Mouse (Mus musculus): ENCODE measurements around the gene Phf20. TPM values are rescaled to one million over a fixed set of nuclear protein-coding genes. Genes with fewer than 3 reads are reported as not detected.

The Phf20 gene
- polyA plus RNA-seq, 1 experiment from 2014 or later: 112 TPM

DNA sequence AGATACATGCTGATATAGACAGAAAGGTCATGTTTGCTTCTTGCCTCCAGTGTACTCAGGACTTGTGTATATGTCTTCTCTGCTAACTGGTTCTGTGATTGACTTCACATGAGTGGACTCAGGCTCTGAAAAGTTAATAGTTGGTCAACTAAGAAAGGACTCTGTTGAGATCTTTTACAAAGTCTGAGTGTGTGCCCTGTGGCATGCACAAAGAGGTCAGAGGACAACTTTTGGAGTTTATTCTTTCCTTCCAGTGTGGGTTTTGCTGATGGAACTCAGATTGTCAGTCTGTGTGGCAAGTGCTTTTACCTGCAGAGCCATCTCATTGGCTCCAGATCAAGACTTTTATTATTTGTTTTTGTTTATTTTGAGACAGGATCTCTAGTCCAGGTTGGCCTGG lies 54.5 kb downstream of the Phf20 start:
- Histone ChIP-seq H3K4me1 (replicated peaks) (no peaks in the 10 kb centered on the region), H3K4me3 (no peak overlapping the region), H3K36me3 (peaks cover 22% of the 10 kb centered on the region), H3K27ac (replicated peaks) (no peak overlapping the region), H3K9me3 (no peaks in the 10 kb centered on the region), H3K4me2 (no peak overlapping the region), H3K9ac (no peak overlapping the region), H3K27me3 (no peaks in the 10 kb centered on the region)
- no peak for ATAC-seq (ENCODE audit: low FRiP score, low read depth)

GRCm38 (mm10) chr2:156251291-156251690 lies 55.0 kb downstream of the Phf20 start:
- Histone ChIP-seq H3K4me1 (replicated peaks) (no peaks in the 10 kb centered on the region), H3K36me3 (peaks cover 23% of the 10 kb centered on the region), H3K4me3 (no peak overlapping the region), H3K9ac (no peak overlapping the region), H3K27me3 (no peaks in the 10 kb centered on the region), H3K9me3 (no peaks in the 10 kb centered on the region), H3K27ac (replicated peaks) (no peak overlapping the region), H3K4me2 (no peak overlapping the region)
- WGBS: 91% methylated on average over 1 of the region's 1 CpGs
- no peak for ATAC-seq (ENCODE audit: low FRiP score, low read depth)

DNA sequence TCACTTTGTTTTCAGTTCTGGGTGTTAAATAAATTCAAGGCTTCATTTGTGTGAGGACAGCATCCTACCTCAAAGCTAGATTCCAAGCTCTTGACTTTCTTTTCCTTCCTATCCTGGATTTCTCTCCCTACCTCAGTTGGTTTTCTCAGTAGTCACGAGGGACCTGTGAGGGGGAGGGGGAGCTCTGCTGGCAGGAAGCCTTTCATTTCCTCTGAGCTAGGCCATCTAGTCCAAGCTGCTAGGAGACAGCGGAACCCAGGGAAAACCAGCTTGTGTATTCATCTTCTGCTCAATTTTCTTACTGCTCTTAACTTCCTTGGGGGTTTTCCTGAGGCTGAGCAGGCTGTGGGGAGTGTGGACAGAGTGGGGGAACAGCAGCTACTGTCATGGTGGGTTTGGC lies 60.8 kb downstream of the Phf20 start:
- Histone ChIP-seq H3K4me3 (no peak overlapping the region), H3K4me2 (no peak overlapping the region), H3K9ac (no peak overlapping the region), H3K27ac (replicated peaks) (peak overlapping the region; percentile 62), H3K36me3 (peaks cover 33% of the 10 kb centered on the region), H3K9me3 (no peaks in the 10 kb centered on the region), H3K27me3 (no peaks in the 10 kb centered on the region), H3K4me1 (replicated peaks) (peaks cover 9% of the 10 kb centered on the region)
- peak; percentile 30; the same call in 1 of the 2 replicates for ATAC-seq (ENCODE audit: low FRiP score, low read depth)
- 40% methylated on average over 2 of the region's 2 CpGs for WGBS

DNA sequence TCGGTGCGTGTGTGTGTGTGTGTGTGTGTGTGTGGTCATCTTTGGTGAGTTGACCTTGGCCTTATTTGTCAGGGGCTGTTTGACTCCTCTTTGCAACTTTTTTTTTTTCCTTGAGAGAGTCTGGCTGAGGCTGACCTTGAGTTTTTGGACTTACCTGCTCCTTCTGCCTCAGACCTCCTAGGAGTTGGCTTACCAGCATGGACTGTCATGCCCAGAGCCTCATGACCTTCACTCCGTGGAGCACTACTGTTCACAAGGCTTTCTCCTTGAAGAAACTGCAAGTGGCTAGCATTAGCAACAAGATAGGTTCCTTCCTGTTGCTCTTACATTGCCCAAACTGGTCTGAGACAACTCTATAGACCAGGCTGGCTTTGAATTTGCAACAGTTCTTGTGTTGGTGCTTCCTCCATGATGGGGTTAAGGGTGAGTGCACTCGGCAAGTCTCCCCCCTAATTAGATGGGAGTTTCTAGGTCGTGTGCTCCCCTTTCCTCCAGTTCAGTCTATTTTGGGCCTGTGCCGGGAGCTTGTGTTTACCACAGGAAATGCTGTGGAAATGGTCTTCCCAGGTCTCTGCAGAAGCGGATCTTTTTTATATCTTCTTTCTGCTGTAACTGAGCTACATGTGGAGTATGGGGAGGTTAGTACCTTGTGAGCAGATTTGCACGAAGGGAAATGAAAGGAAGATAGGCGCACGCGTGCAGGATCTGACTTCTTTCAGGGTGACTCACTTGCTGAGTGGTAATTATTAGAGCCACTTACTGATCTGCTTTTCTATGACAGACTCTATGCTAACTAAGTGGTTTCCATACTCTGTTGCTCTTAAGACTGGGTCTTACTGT lies 61.9 kb downstream of the Phf20 start:
- Histone ChIP-seq H3K9ac (no peak overlapping the region), H3K4me3 (no peak overlapping the region), H3K4me2 (no peak overlapping the region), H3K4me1 (replicated peaks) (peaks cover 9% of the 10 kb centered on the region), H3K9me3 (no peaks in the 10 kb centered on the region), H3K36me3 (peaks cover 23% of the 10 kb centered on the region), H3K27me3 (no peaks in the 10 kb centered on the region), H3K27ac (replicated peaks) (peak overlapping the region; percentile 62)
- ATAC-seq (ENCODE audit: low FRiP score, low read depth): no peak
- WGBS: 90% methylated on average over 11 of the region's 11 CpGs

GRCm38 (mm10) chr2:156260968-156261367 lies 64.7 kb downstream of the Phf20 start:
- no peak for ATAC-seq (ENCODE audit: low FRiP score, low read depth)
- Histone ChIP-seq H3K9ac (no peak overlapping the region), H3K4me3 (no peak overlapping the region), H3K36me3 (peaks cover 14% of the 10 kb centered on the region; the same call in 1 of the 2 replicates), H3K4me2 (no peak overlapping the region), H3K27ac (replicated peaks) (no peak overlapping the region), H3K27me3 (no peaks in the 10 kb centered on the region), H3K9me3 (no peaks in the 10 kb centered on the region), H3K4me1 (replicated peaks) (peaks cover 9% of the 10 kb centered on the region)
- whole genome bisulfite sequencing: 91% methylated on average over 2 of the region's 2 CpGs

GRCm38 (mm10) chr2:156263204-156263893 lies 67.1 kb downstream of the Phf20 start:
- Histone ChIP-seq H3K27me3 (no peaks in the 10 kb centered on the region), H3K36me3 (peaks cover 11% of the 10 kb centered on the region; the same call in 1 of the 2 replicates), H3K4me1 (replicated peaks) (no peaks in the 10 kb centered on the region), H3K4me3 (no peak overlapping the region), H3K27ac (replicated peaks) (no peak overlapping the region), H3K9ac (no peak overlapping the region), H3K9me3 (no peaks in the 10 kb centered on the region), H3K4me2 (no peak overlapping the region)
- ATAC-seq (ENCODE audit: low FRiP score, low read depth): no peak
- WGBS: 88% methylated on average over 4 of the region's 4 CpGs

DNA sequence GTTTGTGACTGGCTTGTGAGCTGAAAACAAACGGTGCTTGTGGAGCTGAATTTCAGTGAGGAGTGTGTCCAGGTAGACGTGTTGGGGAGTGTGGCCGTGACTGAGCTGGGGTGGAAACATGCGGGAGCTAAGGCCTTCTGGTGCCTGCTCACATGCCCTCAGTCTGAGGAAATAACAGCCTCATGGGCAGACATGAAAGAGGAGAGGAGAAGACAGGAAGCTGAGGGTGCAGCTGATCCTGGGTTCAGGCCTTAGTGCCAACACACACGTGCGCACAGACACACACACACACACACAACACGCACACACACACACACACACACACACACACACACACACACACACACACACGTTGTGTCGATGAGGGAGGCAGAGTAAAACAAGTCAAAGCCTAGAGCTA lies 71.4 kb downstream of the Phf20 start:
- Histone ChIP-seq H3K27ac (replicated peaks) (no peak overlapping the region), H3K4me3 (no peak overlapping the region), H3K9me3 (no peaks in the 10 kb centered on the region), H3K9ac (no peak overlapping the region), H3K36me3 (no peaks in the 10 kb centered on the region), H3K27me3 (no peaks in the 10 kb centered on the region), H3K4me2 (no peak overlapping the region), H3K4me1 (replicated peaks) (no peaks in the 10 kb centered on the region)
- ATAC-seq (ENCODE audit: low FRiP score, low read depth): no peak
- 96% methylated on average over 8 of the region's 9 CpGs for WGBS

- Histone ChIP-seq H3K9ac (no peak overlapping the region), H3K27ac (replicated peaks) (no peak overlapping the region), H3K4me2 (no peak overlapping the region), H3K9me3 (no peaks in the 10 kb centered on the region), H3K27me3 (no peaks in the 10 kb centered on the region), H3K4me3 (no peak overlapping the region), H3K36me3 (peaks cover 19% of the 10 kb centered on the region), H3K4me1 (replicated peaks) (no peaks in the 10 kb centered on the region)
- WGBS: 96% methylated on average over 6 of the region's 6 CpGs
- no peak for ATAC-seq (ENCODE audit: low FRiP score, low read depth)
Observed at GRCm38 (mm10) chr2:156272553-156272952, 76.3 kb downstream of the Phf20 start.

GRCm38 (mm10) chr2:156278226-156279017 lies 82.2 kb downstream of the Phf20 start:
- WGBS: 64% methylated on average over 4 of the region's 4 CpGs
- no peaks in the 10 kb centered on the region for H3K4me1 ChIP-seq (replicated peaks)
- ATAC-seq (ENCODE audit: low FRiP score, low read depth): peak; percentile 77

GRCm38 (mm10) chr2:156281227-156281626 lies 85.0 kb downstream of the Phf20 start:
- Histone ChIP-seq H3K4me2 (no peak overlapping the region), H3K4me1 (replicated peaks) (no peaks in the 10 kb centered on the region), H3K4me3 (no peak overlapping the region), H3K27me3 (no peaks in the 10 kb centered on the region), H3K9ac (no peak overlapping the region), H3K27ac (replicated peaks) (no peak overlapping the region), H3K36me3 (peaks cover 7% of the 10 kb centered on the region; the same call in 1 of the 2 replicates), H3K9me3 (no peaks in the 10 kb centered on the region)
- 81% methylated on average over 4 of the region's 4 CpGs for WGBS
- no peak for ATAC-seq (ENCODE audit: low FRiP score, low read depth)

More at GRCm38 (mm10) chr2:156278226-156279017, 82.2 kb downstream of the Phf20 start:
- Histone ChIP-seq H3K27ac (replicated peaks) (0 out of 2 replicates have a peak overlapping the region, but pooled peaks have one; percentile 14), H3K9me3 (no peaks in the 10 kb centered on the region), H3K9ac (no peak overlapping the region), H3K36me3 (peaks cover 18% of the 10 kb centered on the region), H3K4me2 (no peak overlapping the region), H3K27me3 (no peaks in the 10 kb centered on the region), H3K4me3 (no peak overlapping the region)

- H3K9me3 ChIP-seq: no peaks in the 10 kb centered on the region
- H3K36me3 ChIP-seq: peaks cover 13% of the 10 kb centered on the region; the same call in 1 of the 2 replicates
- WGBS: 90% methylated on average over 2 of the region's 2 CpGs
- H3K9ac ChIP-seq: no peak overlapping the region
- H3K4me1 ChIP-seq (replicated peaks): no peaks in the 10 kb centered on the region
- no peak for ATAC-seq (ENCODE audit: low FRiP score, low read depth)
- H3K4me3 ChIP-seq: no peak overlapping the region
- no peak overlapping the region for H3K4me2 ChIP-seq
- no peak overlapping the region for H3K27ac ChIP-seq (replicated peaks)
- H3K27me3 ChIP-seq: no peaks in the 10 kb centered on the region
Observed at GRCm38 (mm10) chr2:156285161-156285560, 88.9 kb downstream of the Phf20 start.

GRCm38 (mm10) chr2:156286733-156287132 lies 90.5 kb downstream of the Phf20 start:
- Histone ChIP-seq H3K4me3 (no peak overlapping the region), H3K36me3 (peaks cover 19% of the 10 kb centered on the region; the same call in 1 of the 2 replicates), H3K27ac (replicated peaks) (no peak overlapping the region), H3K9me3 (no peaks in the 10 kb centered on the region), H3K4me1 (replicated peaks) (no peaks in the 10 kb centered on the region), H3K27me3 (no peaks in the 10 kb centered on the region), H3K9ac (no peak overlapping the region), H3K4me2 (no peak overlapping the region)
- WGBS: 94% methylated on average over 4 of the region's 4 CpGs
- no peak for ATAC-seq (ENCODE audit: low FRiP score, low read depth)

Data from hindbrain, embryonic 15.5 days (tissue).